In the genomic region with DNA sequence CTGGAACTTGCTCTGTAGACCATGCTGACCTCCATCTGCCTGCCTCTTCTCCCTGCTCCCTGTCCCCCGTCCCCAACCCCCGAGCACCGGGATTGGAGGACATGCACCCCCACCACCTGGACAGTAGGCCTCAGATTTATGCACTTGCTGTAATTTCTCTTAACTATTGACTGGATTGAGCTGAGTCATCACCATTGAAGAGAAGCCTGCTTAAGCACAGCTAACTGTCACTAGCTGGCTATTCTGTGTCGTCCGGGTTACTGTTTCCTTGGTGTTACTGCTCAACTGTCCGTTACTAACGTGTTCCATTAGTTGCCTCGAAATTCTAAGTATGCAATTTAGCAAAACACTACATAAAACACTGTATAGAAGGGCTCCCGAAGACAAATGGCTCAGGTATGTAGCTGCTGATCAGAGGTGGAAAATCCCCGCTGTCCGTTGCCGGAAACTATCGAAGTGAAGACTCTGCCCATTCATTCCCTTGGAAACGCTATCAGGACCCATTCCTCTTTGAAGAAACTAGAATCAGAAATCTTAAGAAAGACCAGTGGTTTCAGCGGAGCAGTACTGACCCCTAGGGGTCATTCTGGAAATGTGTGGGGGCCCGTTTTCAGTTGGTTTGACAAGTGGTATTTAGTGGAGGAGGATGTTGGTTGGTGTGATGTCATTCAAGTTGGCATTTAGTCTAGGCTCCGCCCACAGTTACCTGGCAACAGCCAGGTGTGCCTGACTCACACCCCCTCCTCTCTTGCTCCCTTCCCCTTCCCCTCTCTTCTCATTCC, we compare ENCODE assay signal across 7 mouse cellular contexts. TPM values are rescaled to one million over a fixed set of nuclear protein-coding genes. Genes with fewer than 3 reads are reported as not detected.
DNase-seq lines count a peak whose midpoint lies in the region; ATAC-seq and TF ChIP-seq lines count a peak whose summit lies in the region.

No protein-coding gene starts in this region.

- H3K27ac ChIP-seq in CH12.LX (ENCODE audit: insufficient read depth, low read depth), result no peak overlapping the region
- H3K27ac ChIP-seq in cerebellum, adult 2 months (ENCODE audit: insufficient read depth, low read length), result no peak overlapping the region
- 0 out of 2 replicates have a peak overlapping the region, but pooled peaks have one; percentile 5 for H3K27ac ChIP-seq in kidney, embryonic 15.5 days
- H3K27ac ChIP-seq in lung, embryonic 15.5 days, result no peak overlapping the region
- H3K27ac ChIP-seq in neural tube, embryonic 15.5 days (replicated peaks), result peak overlapping the region; percentile 15; the same call in 1 of the 2 replicates

- H3K4me3 ChIP-seq in CH12.LX (replicated peaks in 1 of 3; ENCODE audit: low read depth in 2 of 3, low read length in 2 of 3, poor library complexity in 1 of 3), result no peak overlapping the region
- H3K4me3 ChIP-seq in cerebellum, adult 2 months (replicated peaks; ENCODE audit: insufficient read depth, low read depth, low read length), result no peak overlapping the region
- H3K4me3 ChIP-seq in kidney, embryonic 15.5 days (replicated peaks), result no peak overlapping the region
- no peak overlapping the region for H3K4me3 ChIP-seq in lung, embryonic 15.5 days
- no peak overlapping the region for H3K4me3 ChIP-seq in neural tube, embryonic 15.5 days (replicated peaks)

- in situ Hi-C loops in CH12.LX (cut with MboI; ENCODE audit: low pct_ligation_motif_present, low pct_unique_long_range_greater_than_20kb, low sequenced_read_pairs), result no loop called here

- H3K27me3 ChIP-seq in CH12.LX (replicated peaks), result no peaks in the 10 kb centered on the region
- H3K27me3 ChIP-seq in cerebellum, adult 2 months (ENCODE audit: control insufficient read depth, insufficient read depth, low read length), result no peaks in the 10 kb centered on the region
- H3K27me3 ChIP-seq in kidney, embryonic 15.5 days, result no peaks in the 10 kb centered on the region
- H3K27me3 ChIP-seq in lung, embryonic 15.5 days, result no peaks in the 10 kb centered on the region
- H3K27me3 ChIP-seq in neural tube, embryonic 15.5 days (replicated peaks), result no peaks in the 10 kb centered on the region

- dilution Hi-C loops in CH12.LX (cut with MboI; ENCODE audit: extremely low pct_ligation_motif_present, extremely low pct_unique_long_range_greater_than_20kb, low sequenced_read_pairs), result no loop called here

- H3K79me2 ChIP-seq in CH12.LX (replicated peaks; ENCODE audit: control insufficient read depth, extremely low read depth, insufficient read depth, poor library complexity, severe bottlenecking), result no peaks in the 10 kb centered on the region

- peaks cover 20 to 44% of the 10 kb centered on the region in 2 experiments for H3K36me3 ChIP-seq in CH12.LX (replicated peaks in 1 of 2; ENCODE audit: control insufficient read depth in 1 of 2, insufficient read depth in 1 of 2, low read length in 1 of 2)
- H3K36me3 ChIP-seq in kidney, embryonic 15.5 days, result peaks cover 32% of the 10 kb centered on the region
- peaks cover 22% of the 10 kb centered on the region for H3K36me3 ChIP-seq in lung, embryonic 15.5 days
- peaks cover 9% of the 10 kb centered on the region; the same call in 1 of the 2 replicates for H3K36me3 ChIP-seq in neural tube, embryonic 15.5 days

- H3K9me3 ChIP-seq in CH12.LX (replicated peaks; ENCODE audit: low read length), result no peaks in the 10 kb centered on the region
- no peaks in the 10 kb centered on the region for H3K9me3 ChIP-seq in kidney, embryonic 15.5 days (replicated peaks)
- H3K9me3 ChIP-seq in lung, embryonic 15.5 days, result no peaks in the 10 kb centered on the region
- no peaks in the 10 kb centered on the region for H3K9me3 ChIP-seq in neural tube, embryonic 15.5 days (replicated peaks)

- peak; percentile 77 to 81 for DNase-seq in B cell, adult 2 months
- peak; percentile 69 for DNase-seq in CH12.LX (ENCODE audit: extremely low read depth)
- peak; percentile 55 to 70 for DNase-seq in cerebellum, adult 2 months
- peak; percentile 45 to 65 for DNase-seq in frontal cortex, postnatal 25 days (ENCODE audit: low spot score in 2 of 2)

- TF ChIP-seq POLR2A in CH12.LX (IDR thresholded peaks at IDR 0.05; ENCODE audit: low read depth, low read length), result no peak
- TF ChIP-seq POLR2A in cerebellum, adult 2 months (IDR thresholded peaks at IDR 0.05; ENCODE audit: borderline replicate concordance, insufficient read depth, low read length), result no peak

- peaks cover 0 to 39% of the 10 kb centered on the region in 2 experiments; a peak in 3 of 4 replicates for H3K4me1 ChIP-seq in CH12.LX (ENCODE audit: control insufficient read depth in 1 of 2, insufficient read depth in 2 of 2)
- H3K4me1 ChIP-seq in cerebellum, adult 2 months (ENCODE audit: control insufficient read depth, insufficient read depth, low read length), result peaks cover 3% of the 10 kb centered on the region; the same call in 1 of the 2 replicates
- peaks cover 8% of the 10 kb centered on the region; the same call in 1 of the 2 replicates for H3K4me1 ChIP-seq in kidney, embryonic 15.5 days
- H3K4me1 ChIP-seq in lung, embryonic 15.5 days, result no peaks in the 10 kb centered on the region
- H3K4me1 ChIP-seq in neural tube, embryonic 15.5 days, result peaks cover 7% of the 10 kb centered on the region; the same call in 1 of the 2 replicates

- no peak overlapping the region for H3K9ac ChIP-seq in CH12.LX (ENCODE audit: insufficient read depth, low read depth)
- no peak overlapping the region for H3K9ac ChIP-seq in kidney, embryonic 15.5 days
- H3K9ac ChIP-seq in lung, embryonic 15.5 days, result no peak overlapping the region
- H3K9ac ChIP-seq in neural tube, embryonic 15.5 days (replicated peaks), result no peak overlapping the region

- TF ChIP-seq EP300 in CH12.LX (IDR thresholded peaks at IDR 0.05; ENCODE audit: low read length), result no peak

- ATAC-seq in kidney, embryonic 15.5 days (replicated peaks; ENCODE audit: low FRiP score), result peak; percentile 46; the same call in 1 of the 2 replicates
- peak; percentile 14; the same call in 1 of the 2 replicates for ATAC-seq in lung, embryonic 15.5 days (ENCODE audit: borderline replicate concordance, extremely low read depth, low FRiP score, low TSS enrichment)
- peak; percentile 47; the same call in 1 of the 2 replicates for ATAC-seq in neural tube, embryonic 15.5 days (ENCODE audit: low FRiP score)

- H3K4me2 ChIP-seq in CH12.LX (ENCODE audit: insufficient read depth, low read depth, poor library complexity, severe bottlenecking), result no peak overlapping the region
- H3K4me2 ChIP-seq in kidney, embryonic 15.5 days, result no peak overlapping the region
- no peak overlapping the region for H3K4me2 ChIP-seq in lung, embryonic 15.5 days
- peak overlapping the region; percentile 35 for H3K4me2 ChIP-seq in neural tube, embryonic 15.5 days

- peak; percentile 89 for TF ChIP-seq RAD21 in CH12.LX (IDR thresholded peaks at IDR 0.05; ENCODE audit: low read depth, low read length)

- TF ChIP-seq CTCF in CH12.LX (conservative IDR thresholded peaks at IDR 0.05 in 1 of 2, IDR thresholded peaks at IDR 0.05 in 1 of 2; ENCODE audit: low read depth in 2 of 2, low read length in 2 of 2), result peak; percentile 73 to 91
- TF ChIP-seq CTCF in cerebellum, adult 2 months (IDR thresholded peaks at IDR 0.05; ENCODE audit: borderline replicate concordance, insufficient read depth, low read depth, low read length), result peak; percentile 56; the same call in 1 of the 2 replicates

- WGBS in cerebellum, adult 2 months, result 24% methylated on average over 17 of the region's 17 CpGs
- WGBS in kidney, embryonic 15.5 days, result 48% methylated on average over 17 of the region's 17 CpGs
- WGBS in lung, embryonic 15.5 days, result 54% methylated on average over 17 of the region's 17 CpGs
- 29% methylated on average over 17 of the region's 17 CpGs for WGBS in neural tube, embryonic 15.5 days

TF ChIP-seq in CH12.LX, 34 proteins besides CTCF, POLR2A, EP300 and RAD21:
- no peak for TF ChIP-seq ZKSCAN1 (IDR thresholded peaks at IDR 0.05; ENCODE audit: borderline replicate concordance, low read depth, low read length)
- TF ChIP-seq MAZ (IDR thresholded peaks at IDR 0.05; ENCODE audit: low read depth, low read length), result peak; percentile 75; the same call in 1 of the 2 replicates
- no peak for TF ChIP-seq USF2 (conservative IDR thresholded peaks at IDR 0.05; ENCODE audit: low read depth, low read length)
- TF ChIP-seq MAFK (IDR thresholded peaks at IDR 0.05; ENCODE audit: insufficient replicate concordance, low read length), result peak; percentile 72
- TF ChIP-seq SMC3 (IDR thresholded peaks at IDR 0.05; ENCODE audit: low read depth, low read length), result peak; percentile 61
- TF ChIP-seq NELFE (IDR thresholded peaks at IDR 0.05; ENCODE audit: low read depth, low read length), result 0 out of 2 replicates have a peak, but pooled peaks have one; percentile 35

RNA-seq across cellular contexts. Expression of a gene that starts 14.3 kb away (rescaled TPM):
- total RNA-seq in CH12.LX (2012; rRNA removed), result 16.6 and 19.3 TPM in 2 replicates
- 18.6 and 25.4 TPM in 2 replicates for total RNA-seq in CH12.LX (2014; rRNA removed)
- 20.0 and 22.3 TPM in 2 replicates for polyA plus RNA-seq in CH12.LX (2012; ENCODE audit: insufficient read length, low read depth)
- polyA plus RNA-seq in cerebellum, adult 2 months (2012; rRNA removed), result 32.1 and 32.7 TPM in 2 replicates
- 54.3 and 57.8 TPM in 2 replicates for polyA plus RNA-seq in kidney, embryonic 15.5 days (2015; fragmentation: Nextera tagmentation; extraction: Ambion mirVana)
- 54.1 and 57.3 TPM in 2 replicates for polyA plus RNA-seq in lung, embryonic 15.5 days (2015; fragmentation: Nextera tagmentation; extraction: Ambion mirVana)
- 109 and 121 TPM in 2 replicates for polyA plus RNA-seq in neural tube, embryonic 15.5 days (2015; fragmentation: Nextera tagmentation; extraction: Ambion mirVana)

RNA-seq across cellular contexts. Expression of a gene that starts 33.5 kb away (rescaled TPM):
- total RNA-seq in CH12.LX (2012; rRNA removed) (not detected in 2 replicates), CH12.LX (2014; rRNA removed) (0.09 and 0.43 TPM in 2 replicates)
- polyA plus RNA-seq in CH12.LX (2012; ENCODE audit: insufficient read length, low read depth), result 0.55 and 0.99 TPM in 2 replicates
- 0.85 and 1.4 TPM in 2 replicates for polyA plus RNA-seq in cerebellum, adult 2 months (2012; rRNA removed)
- 0.91 and 1.3 TPM in 2 replicates for polyA plus RNA-seq in kidney, embryonic 15.5 days (2015; fragmentation: Nextera tagmentation; extraction: Ambion mirVana)
- polyA plus RNA-seq in lung, embryonic 15.5 days (2015; fragmentation: Nextera tagmentation; extraction: Ambion mirVana), result 5.7 and 6.1 TPM in 2 replicates
- polyA plus RNA-seq in neural tube, embryonic 15.5 days (2015; fragmentation: Nextera tagmentation; extraction: Ambion mirVana), result 2.7 and 2.8 TPM in 2 replicates

RNA-seq across cellular contexts. Expression of a gene that starts 36.1 kb away (rescaled TPM):
- 143 and 155 TPM in 2 replicates for total RNA-seq in CH12.LX (2012; rRNA removed)
- 283 and 307 TPM in 2 replicates for total RNA-seq in CH12.LX (2014; rRNA removed)
- 170 and 194 TPM in 2 replicates for polyA plus RNA-seq in CH12.LX (2012; ENCODE audit: insufficient read length, low read depth)
- 160 and 165 TPM in 2 replicates for polyA plus RNA-seq in cerebellum, adult 2 months (2012; rRNA removed)
- polyA plus RNA-seq in kidney, embryonic 15.5 days (2015; fragmentation: Nextera tagmentation; extraction: Ambion mirVana), result 221 and 230 TPM in 2 replicates
- 219 and 220 TPM in 2 replicates for polyA plus RNA-seq in lung, embryonic 15.5 days (2015; fragmentation: Nextera tagmentation; extraction: Ambion mirVana)
- polyA plus RNA-seq in neural tube, embryonic 15.5 days (2015; fragmentation: Nextera tagmentation; extraction: Ambion mirVana), result 162 and 168 TPM in 2 replicates

Comparison
In these comparisons a context has a peak if more than half of its experiments do, and no peak if none do; other contexts are left out.
1. H3K27ac ChIP-seq: peak in kidney, embryonic 15.5 days (single experiment) and neural tube, embryonic 15.5 days (single experiment); none in CH12.LX (single experiment), cerebellum, adult 2 months (single experiment) and lung, embryonic 15.5 days (single experiment).
2. Peak in every context shown above with its lines, with median percentiles within 50 percentile points of each other: DNase-seq and ATAC-seq.